Mouse (Mus musculus) urinary bladder, postnatal 4 days (tissue): ENCODE data around the gene Mbtd1.

Experiments
- DNase-seq, 2 experiments: peaks; one replicate each; pipeline ENCODE4 v3.0.0; 2021 to 2022; ENCODE audit warnings: low spot score in 2 of 2

Gene Mbtd1

GRCm38 (mm10) chr11:93948887-93949567 lies 63.4 kb downstream of the Mbtd1 start:
- DNase-seq, result no peak

GRCm38 (mm10) chr11:93950045-93950444 lies 64.4 kb downstream of the Mbtd1 start:
- no peak for DNase-seq

GRCm38 (mm10) chr11:93952376-93952775 lies 66.7 kb downstream of the Mbtd1 start:
- no peak for DNase-seq

- no peak for DNase-seq
These were observed 69.1 kb downstream of the Mbtd1 start for GRCm38 (mm10) chr11:93954738-93955255.

GRCm38 (mm10) chr11:93955256-93956150 lies 69.9 kb downstream of the Mbtd1 start:
- DNase-seq, result peak; percentile 91 to 96

- DNase-seq, result no peak
These were observed 70.5 kb downstream of the Mbtd1 start, which contains the start of gene Nme2 for GRCm38 (mm10) chr11:93956159-93956558. Nme2 (minus strand) TSS chr11:93956259.

GRCm38 (mm10) chr11:93957031-93957555 lies 71.4 kb downstream of the Mbtd1 start:
- DNase-seq, result no peak

GRCm38 (mm10) chr11:93957746-93958145 lies 72.1 kb downstream of the Mbtd1 start:
- DNase-seq, result no peak

- no peak for DNase-seq
These were observed 75.8 kb downstream of the Mbtd1 start for GRCm38 (mm10) chr11:93961482-93961881.

GRCm38 (mm10) chr11:93963013-93963412 lies 77.4 kb downstream of the Mbtd1 start:
- no peak for DNase-seq

- no peak for DNase-seq
These were observed 79.7 kb downstream of the Mbtd1 start for GRCm38 (mm10) chr11:93965391-93965790.

GRCm38 (mm10) chr11:93967381-93967780 lies 81.7 kb downstream of the Mbtd1 start:
- DNase-seq, result no peak

GRCm38 (mm10) chr11:93968005-93968847 lies 82.6 kb downstream of the Mbtd1 start, which contains the start of the genes Gm20390 and Nme1:
Gm20390 (minus strand) TSS chr11:93968293.
Nme1 (minus strand) TSS chr11:93968521.
- peak; percentile 94 to 96 for DNase-seq

- DNase-seq, result no peak
These were observed 83.1 kb downstream of the Mbtd1 start for GRCm38 (mm10) chr11:93968848-93969128.

GRCm38 (mm10) chr11:93969171-93969570 lies 83.5 kb downstream of the Mbtd1 start:
- no peak for DNase-seq

- DNase-seq, result no peak
These were observed 84.1 kb downstream of the Mbtd1 start for GRCm38 (mm10) chr11:93969799-93970198.

- DNase-seq, result no peak
These were observed 87.3 kb downstream of the Mbtd1 start for GRCm38 (mm10) chr11:93972951-93973350.

- DNase-seq, result no peak
These were observed 93.9 kb downstream of the Mbtd1 start for GRCm38 (mm10) chr11:93979502-93980049.

- no peak for DNase-seq
These were observed 99.0 kb downstream of the Mbtd1 start for GRCm38 (mm10) chr11:93984619-93985018.

- no peak for DNase-seq
These were observed 99.6 kb downstream of the Mbtd1 start for GRCm38 (mm10) chr11:93985265-93985664.

GRCm38 (mm10) chr11:93986298-93986697 lies 100.6 kb downstream of the Mbtd1 start:
- no peak for DNase-seq
